15 mouse cellular contexts compared by ENCODE assay signal in the genomic region with DNA sequence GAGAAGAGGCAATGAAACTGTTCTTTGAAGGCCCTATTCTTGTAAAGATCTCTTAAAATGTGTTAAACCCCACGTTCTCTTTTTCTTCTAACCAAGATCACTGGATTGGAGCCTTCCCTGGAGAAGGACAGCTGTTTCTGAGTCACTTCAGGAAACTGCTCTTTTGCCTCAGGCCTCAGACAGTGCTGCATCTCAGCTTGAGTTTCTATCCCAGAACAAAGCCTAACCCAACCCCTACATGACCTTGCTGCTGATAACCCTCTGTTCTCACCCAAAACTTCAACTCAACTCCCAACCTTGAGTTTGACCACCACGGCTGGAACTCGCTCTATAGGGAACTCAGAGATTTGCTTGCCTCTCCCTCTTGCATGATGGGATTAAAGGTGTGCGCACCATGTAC. TPM values are rescaled to one million over a fixed set of nuclear protein-coding genes. Genes with fewer than 3 reads are reported as not detected.
"Had no signal": no experiment of that assay in that cellular context is flagged by ENCODE, and none has a peak within 500 bp of the region (broad histone marks: within the 10 kb centered on the region; RNA-seq: fewer than 3 reads in every experiment).

No protein-coding gene starts in this region.

- H3K27ac ChIP-seq: kidney, embryonic 15.5 days; left cerebral cortex, adult 2 months; liver, embryonic 13.5 days; midbrain, embryonic 13.5 days had no signal

- H3K36me3 ChIP-seq: kidney, embryonic 15.5 days; liver, embryonic 13.5 days; midbrain, embryonic 13.5 days had no signal

- DNase-seq: kidney, adult 8-10 months; kidney, postnatal 10 days; kidney, postnatal 36 days; layer of hippocampus, postnatal 36 days; liver, embryonic 13.5 days; lung, adult 2 months; lung, postnatal 14 days; lung, postnatal 4 days; spleen, adult 18-20 months; thymus, adult 18-20 months; thymus, postnatal 4 days had no signal

- H3K4me3 ChIP-seq: kidney, embryonic 15.5 days; left cerebral cortex, adult 2 months; liver, embryonic 13.5 days; midbrain, embryonic 13.5 days had no signal

RNA-seq across cellular contexts. Expression of gene Plau, which starts 27.1 kb away (rescaled TPM):
- total RNA-seq: monocyte, adult 5-6 weeks had no signal
